Mouse (Mus musculus): ENCODE measurements around the gene Tmem54. TPM values are rescaled to one million over a fixed set of nuclear protein-coding genes. Genes with fewer than 3 reads are reported as not detected.
A peak's percentile ranks its signal among the peaks of the same experiment; 100 is the strongest.

Gene Tmem54
- polyA plus RNA-seq, 1 experiment from 2014 or later, result 8.5 TPM

GRCm38 (mm10) chr4:129065688-129066236, 39.6 kb upstream of the Tmem54 start:
- Histone ChIP-seq H3K36me3 (ENCODE audit: control insufficient read depth, insufficient read depth, low read length) (no peaks in the 10 kb centered on the region), H3K4me2 (replicated peaks; ENCODE audit: low read depth, low read length) (no peak overlapping the region), H3K27ac (ENCODE audit: low read depth, low read length) (no peak overlapping the region), H3K9me3 (ENCODE audit: control insufficient read depth, low read length) (no peaks in the 10 kb centered on the region), H3K9ac (ENCODE audit: low read depth, low read length) (no peak overlapping the region), H3K27me3 (ENCODE audit: control insufficient read depth, insufficient read depth, low read length) (no peaks in the 10 kb centered on the region), H3K4me1 (ENCODE audit: control insufficient read depth, insufficient read depth, low read length) (no peaks in the 10 kb centered on the region), H3K4me3 (ENCODE audit: low read length) (no peak overlapping the region)
- no peak for ATAC-seq (ENCODE audit: low FRiP score, low TSS enrichment)

GRCm38 (mm10) chr4:129067638-129068415, 37.5 kb upstream of the Tmem54 start:
- Histone ChIP-seq H3K4me3 (ENCODE audit: low read length) (no peak overlapping the region), H3K36me3 (ENCODE audit: control insufficient read depth, insufficient read depth, low read length) (no peaks in the 10 kb centered on the region), H3K9me3 (ENCODE audit: control insufficient read depth, low read length) (no peaks in the 10 kb centered on the region), H3K27me3 (ENCODE audit: control insufficient read depth, insufficient read depth, low read length) (no peaks in the 10 kb centered on the region), H3K27ac (ENCODE audit: low read depth, low read length) (no peak overlapping the region), H3K4me2 (replicated peaks; ENCODE audit: low read depth, low read length) (no peak overlapping the region), H3K9ac (ENCODE audit: low read depth, low read length) (no peak overlapping the region), H3K4me1 (ENCODE audit: control insufficient read depth, insufficient read depth, low read length) (no peaks in the 10 kb centered on the region)
- 87% methylated on average over 5 of the region's 5 CpGs for WGBS
- no peak for ATAC-seq (ENCODE audit: low FRiP score, low TSS enrichment)

GRCm38 (mm10) chr4:129068848-129069247, 36.5 kb upstream of the Tmem54 start:
- Histone ChIP-seq H3K9me3 (ENCODE audit: control insufficient read depth, low read length) (no peaks in the 10 kb centered on the region), H3K9ac (ENCODE audit: low read depth, low read length) (no peak overlapping the region), H3K4me1 (ENCODE audit: control insufficient read depth, insufficient read depth, low read length) (no peaks in the 10 kb centered on the region), H3K36me3 (ENCODE audit: control insufficient read depth, insufficient read depth, low read length) (peaks cover 4% of the 10 kb centered on the region; the same call in 1 of the 2 replicates), H3K4me3 (ENCODE audit: low read length) (no peak overlapping the region), H3K27me3 (ENCODE audit: control insufficient read depth, insufficient read depth, low read length) (no peaks in the 10 kb centered on the region), H3K4me2 (replicated peaks; ENCODE audit: low read depth, low read length) (no peak overlapping the region), H3K27ac (ENCODE audit: low read depth, low read length) (no peak overlapping the region)
- ATAC-seq (ENCODE audit: low FRiP score, low TSS enrichment), result no peak
- 89% methylated on average over 4 of the region's 4 CpGs for WGBS

- Histone ChIP-seq H3K4me3 (ENCODE audit: low read length) (no peak overlapping the region), H3K27ac (ENCODE audit: low read depth, low read length) (no peak overlapping the region), H3K27me3 (ENCODE audit: control insufficient read depth, insufficient read depth, low read length) (no peaks in the 10 kb centered on the region), H3K9me3 (ENCODE audit: control insufficient read depth, low read length) (no peaks in the 10 kb centered on the region), H3K36me3 (ENCODE audit: control insufficient read depth, insufficient read depth, low read length) (peaks cover 49% of the 10 kb centered on the region), H3K4me2 (replicated peaks; ENCODE audit: low read depth, low read length) (no peak overlapping the region), H3K9ac (ENCODE audit: low read depth, low read length) (no peak overlapping the region), H3K4me1 (ENCODE audit: control insufficient read depth, insufficient read depth, low read length) (no peaks in the 10 kb centered on the region)
- WGBS, result 96% methylated on average over 9 of the region's 9 CpGs
- no peak for ATAC-seq (ENCODE audit: low FRiP score, low TSS enrichment)
These were observed 26.2 kb upstream of the Tmem54 start for GRCm38 (mm10) chr4:129079126-129079525.

GRCm38 (mm10) chr4:129081041-129081440, 24.3 kb upstream of the Tmem54 start:
- H3K27me3 ChIP-seq (ENCODE audit: control insufficient read depth, insufficient read depth, low read length), result no peaks in the 10 kb centered on the region
- H3K9me3 ChIP-seq (ENCODE audit: control insufficient read depth, low read length), result no peaks in the 10 kb centered on the region
- 88% methylated on average over 7 of the region's 7 CpGs for WGBS
- no peaks in the 10 kb centered on the region for H3K4me1 ChIP-seq (ENCODE audit: control insufficient read depth, insufficient read depth, low read length)
- no peak for ATAC-seq (ENCODE audit: low FRiP score, low TSS enrichment)
- no peak overlapping the region for H3K27ac ChIP-seq (ENCODE audit: low read depth, low read length)
- H3K4me3 ChIP-seq (ENCODE audit: low read length), result no peak overlapping the region
- H3K4me2 ChIP-seq (replicated peaks; ENCODE audit: low read depth, low read length), result no peak overlapping the region
- no peak overlapping the region for H3K9ac ChIP-seq (ENCODE audit: low read depth, low read length)
- peaks cover 37% of the 10 kb centered on the region for H3K36me3 ChIP-seq (ENCODE audit: control insufficient read depth, insufficient read depth, low read length)

GRCm38 (mm10) chr4:129081512-129081911, 23.8 kb upstream of the Tmem54 start:
- H3K4me3 ChIP-seq (ENCODE audit: low read length), result no peak overlapping the region
- no peak overlapping the region for H3K9ac ChIP-seq (ENCODE audit: low read depth, low read length)
- 76% methylated on average over 6 of the region's 6 CpGs for WGBS
- no peaks in the 10 kb centered on the region for H3K9me3 ChIP-seq (ENCODE audit: control insufficient read depth, low read length)
- no peak overlapping the region for H3K27ac ChIP-seq (ENCODE audit: low read depth, low read length)
- no peaks in the 10 kb centered on the region for H3K4me1 ChIP-seq (ENCODE audit: control insufficient read depth, insufficient read depth, low read length)
- no peak overlapping the region for H3K4me2 ChIP-seq (replicated peaks; ENCODE audit: low read depth, low read length)
- ATAC-seq (ENCODE audit: low FRiP score, low TSS enrichment), result no peak
- no peaks in the 10 kb centered on the region for H3K27me3 ChIP-seq (ENCODE audit: control insufficient read depth, insufficient read depth, low read length)
- H3K36me3 ChIP-seq (ENCODE audit: control insufficient read depth, insufficient read depth, low read length), result peaks cover 36% of the 10 kb centered on the region

- no peaks in the 10 kb centered on the region for H3K4me1 ChIP-seq (ENCODE audit: control insufficient read depth, insufficient read depth, low read length)
- no peak overlapping the region for H3K9ac ChIP-seq (ENCODE audit: low read depth, low read length)
- H3K27me3 ChIP-seq (ENCODE audit: control insufficient read depth, insufficient read depth, low read length), result no peaks in the 10 kb centered on the region
- H3K4me3 ChIP-seq (ENCODE audit: low read length), result no peak overlapping the region
- H3K9me3 ChIP-seq (ENCODE audit: control insufficient read depth, low read length), result no peaks in the 10 kb centered on the region
- no peak overlapping the region for H3K4me2 ChIP-seq (replicated peaks; ENCODE audit: low read depth, low read length)
- no peak overlapping the region for H3K27ac ChIP-seq (ENCODE audit: low read depth, low read length)
- no peak for ATAC-seq (ENCODE audit: low FRiP score, low TSS enrichment)
- H3K36me3 ChIP-seq (ENCODE audit: control insufficient read depth, insufficient read depth, low read length), result peaks cover 32% of the 10 kb centered on the region
- 84% methylated on average over 3 of the region's 3 CpGs for WGBS
These were observed 23.4 kb upstream of the Tmem54 start for GRCm38 (mm10) chr4:129081939-129082338.

GRCm38 (mm10) chr4:129082379-129083115, 22.8 kb upstream of the Tmem54 start:
- ATAC-seq (ENCODE audit: low FRiP score, low TSS enrichment), result peak; percentile 71; the same call in 1 of the 2 replicates
- Histone ChIP-seq H3K27me3 (ENCODE audit: control insufficient read depth, insufficient read depth, low read length) (no peaks in the 10 kb centered on the region), H3K9ac (ENCODE audit: low read depth, low read length) (no peak overlapping the region), H3K4me2 (replicated peaks; ENCODE audit: low read depth, low read length) (no peak overlapping the region), H3K36me3 (ENCODE audit: control insufficient read depth, insufficient read depth, low read length) (peaks cover 29% of the 10 kb centered on the region), H3K4me3 (ENCODE audit: low read length) (no peak overlapping the region), H3K9me3 (ENCODE audit: control insufficient read depth, low read length) (no peaks in the 10 kb centered on the region), H3K27ac (ENCODE audit: low read depth, low read length) (no peak overlapping the region), H3K4me1 (ENCODE audit: control insufficient read depth, insufficient read depth, low read length) (no peaks in the 10 kb centered on the region)
- 49% methylated on average over 10 of the region's 10 CpGs for WGBS

GRCm38 (mm10) chr4:129084896-129085295, 20.5 kb upstream of the Tmem54 start:
- Histone ChIP-seq H3K9me3 (ENCODE audit: control insufficient read depth, low read length) (no peaks in the 10 kb centered on the region), H3K4me2 (replicated peaks; ENCODE audit: low read depth, low read length) (no peak overlapping the region), H3K4me1 (ENCODE audit: control insufficient read depth, insufficient read depth, low read length) (no peaks in the 10 kb centered on the region), H3K4me3 (ENCODE audit: low read length) (no peak overlapping the region), H3K27me3 (ENCODE audit: control insufficient read depth, insufficient read depth, low read length) (no peaks in the 10 kb centered on the region), H3K27ac (ENCODE audit: low read depth, low read length) (no peak overlapping the region), H3K36me3 (ENCODE audit: control insufficient read depth, insufficient read depth, low read length) (peaks cover 11% of the 10 kb centered on the region; the same call in 1 of the 2 replicates), H3K9ac (ENCODE audit: low read depth, low read length) (no peak overlapping the region)
- no peak for ATAC-seq (ENCODE audit: low FRiP score, low TSS enrichment)
- 90% methylated on average over 9 of the region's 9 CpGs for WGBS
